Mouse (Mus musculus) limb, embryonic 15.5 days (tissue): ENCODE measurements around the gene Cd9. TPM values are rescaled to one million over a fixed set of nuclear protein-coding genes. Genes with fewer than 3 reads are reported as not detected.

Experiments
- ATAC-seq: fragments of 200-750 bp; cut with Nextera tagmentation; 2 replicates; pipeline ENCODE4 v1.8.0; 2017; ENCODE audit warnings: low read depth, moderate TSS enrichment; ENCODE audit not compliant: insufficient number of reproducible peaks, low FRiP score, low TSS enrichment
- H3K27ac ChIP-seq: fragments of 300-500 bp; sonication (generic); 2 replicates; pipeline ENCODE4 v1.5.1; 2015; ENCODE audit warnings: moderate library complexity, mild to moderate bottlenecking, inconsistent platforms
- H3K27me3 ChIP-seq: fragments of 300-500 bp; sonication (generic); 2 replicates; pipeline ENCODE4 v1.6.1; 2015; ENCODE audit warnings: inconsistent platforms
- H3K36me3 ChIP-seq: fragments of 300-500 bp; sonication (generic); 2 replicates; pipeline ENCODE4 v1.6.1; 2015; ENCODE audit warnings: inconsistent platforms
- H3K4me1 ChIP-seq: fragments of 300-500 bp; sonication (generic); 2 replicates; pipeline ENCODE4 v1.6.1; 2015; ENCODE audit warnings: inconsistent platforms
- H3K4me2 ChIP-seq: fragments of 300-500 bp; sonication (generic); 2 replicates; pipeline ENCODE4 v1.6.1; 2015; ENCODE audit warnings: mild to moderate bottlenecking, inconsistent platforms
- H3K4me3 ChIP-seq: fragments of 300-500 bp; sonication (generic); 2 replicates; pipeline ENCODE4 v1.5.1; 2015; ENCODE audit warnings: mild to moderate bottlenecking, inconsistent platforms
- H3K9ac ChIP-seq: fragments of 300-500 bp; sonication (generic); 2 replicates; pipeline ENCODE4 v1.6.1; 2015; ENCODE audit warnings: inconsistent platforms
- H3K9me3 ChIP-seq: fragments of 300-500 bp; sonication (generic); 2 replicates; pipeline ENCODE4 v1.6.1; 2016; ENCODE audit warnings: inconsistent platforms
- WGBS: fragments of 180-500 bp; shearing (Covaris S2); methylation state at CpG from one replicate; pipeline ENCODE4 v1.1.7; 2015; 5-methylcytosine and 5-hydroxymethylcytosine counted together
- polyA plus RNA-seq: library from polyadenylated mRNA; unstranded; fragments of >200 nt; fragmentation: Nextera tagmentation; extraction: Ambion mirVana; gene quantifications from 2 replicates; pipeline ENCODE4 v1.2.1, GENCODE M21; 2015

Cd9 gene
- polyA plus RNA-seq, 1 experiment from 2014 or later = 490 TPM

DNA sequence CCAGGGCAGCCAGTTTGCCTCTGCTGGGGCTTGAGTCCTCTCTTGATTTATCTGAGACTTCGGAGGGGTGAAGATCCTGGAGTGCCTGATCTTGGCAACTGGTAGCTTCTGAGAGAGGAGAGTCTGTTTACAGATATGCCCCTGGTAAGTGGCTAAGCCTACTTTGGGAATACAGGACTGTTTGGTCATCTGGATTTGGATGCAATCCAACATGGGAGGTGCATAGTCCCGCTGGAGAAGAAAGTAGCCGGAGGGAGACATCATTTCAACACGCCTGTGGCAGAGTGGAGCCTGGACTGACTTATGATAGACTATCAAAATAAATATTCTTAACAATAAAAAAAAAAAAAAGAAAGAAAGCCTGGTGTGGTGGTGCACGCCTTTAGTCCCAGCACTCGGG lies 64.8 kb downstream of the Cd9 start:
- WGBS = 82% methylated on average over 6 of the region's 6 CpGs
- no peak overlapping the region for H3K27ac ChIP-seq

DNA sequence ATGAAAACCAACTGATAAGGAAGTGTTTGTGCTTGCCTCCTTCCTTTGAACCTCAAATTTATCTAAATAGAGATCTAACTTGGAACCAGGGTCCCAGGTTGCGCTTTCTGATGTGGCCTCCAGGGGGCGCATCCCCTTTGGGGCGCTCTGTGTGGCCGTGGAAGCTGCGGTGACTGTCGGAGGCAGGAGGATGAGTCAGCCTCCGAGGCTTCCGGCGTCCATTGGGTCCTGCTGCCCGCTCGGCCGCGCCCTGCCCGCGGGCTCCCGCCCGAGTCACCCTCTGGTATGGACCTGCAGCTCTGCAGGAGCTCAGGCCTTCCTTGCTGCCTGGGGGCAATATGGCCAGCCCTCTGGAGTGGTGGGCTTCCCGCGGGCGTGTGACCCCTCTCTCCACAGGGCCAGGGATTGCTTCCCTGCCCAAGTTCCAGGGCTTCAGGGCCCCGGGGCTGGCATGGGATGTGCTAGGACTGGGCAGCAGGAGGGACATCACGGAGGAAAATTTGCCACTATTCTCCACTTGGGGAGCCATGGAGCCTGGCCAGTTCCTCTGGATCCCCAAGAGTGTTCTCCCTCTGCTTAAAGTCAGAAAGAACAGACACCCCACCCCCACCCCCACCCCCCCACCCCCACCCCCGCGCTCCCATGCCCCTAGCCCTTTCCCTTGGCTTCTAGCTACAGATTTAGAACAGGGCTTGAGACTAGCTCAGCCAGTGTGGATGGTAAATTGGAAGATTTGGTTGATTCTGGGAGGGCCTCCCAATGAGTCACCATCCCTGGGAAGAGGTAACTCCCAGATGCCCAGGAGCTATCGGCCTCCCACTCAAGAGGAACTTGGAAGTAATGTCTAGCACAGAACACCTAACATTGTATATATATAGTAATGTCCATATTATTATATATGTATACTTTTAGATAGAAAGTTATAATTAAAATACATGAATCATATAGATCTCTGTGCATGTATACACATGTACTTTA lies 67.9 kb downstream of the Cd9 start:
- H3K9ac ChIP-seq = 0 out of 2 replicates have a peak overlapping the region, but pooled peaks have one; percentile 37
- H3K4me1 ChIP-seq = peaks cover 59% of the 10 kb centered on the region
- WGBS = 1% methylated on average over 25 of the region's 25 CpGs
- no peaks in the 10 kb centered on the region for H3K27me3 ChIP-seq
- H3K4me3 ChIP-seq = peak overlapping the region; percentile 44
- H3K27ac ChIP-seq = peak overlapping the region; percentile 84
- ATAC-seq = no peak; the same call in 1 of the 2 replicates
- peak overlapping the region; percentile 90 for H3K4me2 ChIP-seq
- no peaks in the 10 kb centered on the region for H3K36me3 ChIP-seq
- H3K9me3 ChIP-seq = no peaks in the 10 kb centered on the region

More for the DNA sequence above, 64.8 kb downstream of the Cd9 start:
- no peaks in the 10 kb centered on the region for H3K36me3 ChIP-seq
- no peak for ATAC-seq
- H3K4me3 ChIP-seq = no peak overlapping the region
- no peak overlapping the region for H3K4me2 ChIP-seq
- peaks cover 40% of the 10 kb centered on the region for H3K4me1 ChIP-seq
- no peak overlapping the region for H3K9ac ChIP-seq
- no peaks in the 10 kb centered on the region for H3K27me3 ChIP-seq
- no peaks in the 10 kb centered on the region for H3K9me3 ChIP-seq

DNA sequence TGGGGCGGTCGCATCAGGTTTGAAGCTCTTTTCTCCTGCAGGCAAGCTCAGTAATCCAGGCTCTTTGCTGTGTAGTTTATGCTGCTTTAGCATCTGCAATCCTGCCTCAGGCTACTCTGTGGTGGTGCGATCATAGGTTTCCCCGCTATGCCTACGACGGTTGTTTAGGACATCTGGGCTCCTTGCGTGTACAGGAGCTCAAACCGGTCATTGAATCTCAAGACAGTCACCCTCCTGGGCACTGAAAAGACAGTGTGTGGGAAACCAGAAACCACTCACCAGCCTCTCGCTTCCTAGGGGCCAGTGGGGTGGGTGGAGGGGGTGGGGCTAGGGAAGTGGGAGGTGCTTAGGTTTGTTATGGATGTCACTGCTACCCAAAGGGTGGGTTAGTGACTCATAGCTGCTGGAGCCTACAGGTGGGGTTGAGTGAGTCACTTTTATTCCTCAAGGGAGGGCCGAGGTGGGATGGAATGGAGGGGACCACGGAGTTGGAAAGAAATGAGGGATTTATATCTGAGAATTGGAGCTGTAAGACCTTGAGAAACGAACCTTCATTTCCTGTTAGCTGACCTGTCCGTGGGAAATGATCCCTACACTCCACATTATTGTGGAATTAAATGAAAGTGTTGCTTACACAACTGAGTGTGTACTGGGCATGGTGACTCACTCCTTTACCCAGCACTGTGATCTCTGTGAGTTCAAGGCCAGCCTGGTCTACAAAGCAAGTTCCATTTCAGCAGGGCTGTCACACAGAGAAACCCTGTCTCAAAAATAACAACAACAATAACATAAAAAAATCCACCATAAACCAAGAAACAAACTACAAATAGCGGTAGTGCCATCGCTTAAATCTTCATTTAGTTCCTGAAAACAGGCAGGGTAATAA lies 69.1 kb downstream of the Cd9 start:
- ATAC-seq = no peak
- Histone ChIP-seq H3K4me2 (0 out of 2 replicates have a peak overlapping the region, but pooled peaks have one; percentile 10), H3K36me3 (no peaks in the 10 kb centered on the region), H3K27ac (peak overlapping the region; percentile 87; the same call in 1 of the 2 replicates), H3K27me3 (no peaks in the 10 kb centered on the region), H3K4me1 (peaks cover 56% of the 10 kb centered on the region), H3K4me3 (no peak overlapping the region), H3K9me3 (no peaks in the 10 kb centered on the region), H3K9ac (no peak overlapping the region)
- WGBS = 52% methylated on average over 15 of the region's 15 CpGs

DNA sequence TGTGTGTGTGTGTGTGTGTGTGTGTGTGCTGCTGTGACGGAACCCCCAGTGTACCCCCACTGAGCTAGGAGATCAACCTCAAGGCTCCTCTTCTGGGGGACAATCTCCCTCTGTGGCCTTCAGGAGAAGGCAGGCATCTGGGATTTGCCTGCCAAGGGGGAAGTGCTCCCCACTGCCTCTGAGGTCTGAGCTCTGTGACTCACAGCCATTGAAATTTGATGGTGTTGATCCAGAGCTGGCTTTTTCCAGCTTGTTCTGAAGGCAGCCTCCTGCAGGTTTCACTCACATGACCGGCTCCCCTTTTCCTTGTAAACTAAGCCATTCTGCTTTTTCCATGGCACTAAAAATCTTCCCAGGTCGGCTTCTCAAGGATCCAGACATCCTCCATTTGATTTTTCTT lies 70.4 kb downstream of the Cd9 start:
- 20% methylated on average over 3 of the region's 3 CpGs for WGBS
- Histone ChIP-seq H3K36me3 (no peaks in the 10 kb centered on the region), H3K4me1 (peaks cover 55% of the 10 kb centered on the region), H3K4me3 (no peak overlapping the region), H3K9ac (no peak overlapping the region), H3K9me3 (no peaks in the 10 kb centered on the region), H3K4me2 (no peak overlapping the region), H3K27ac (peak overlapping the region; percentile 87), H3K27me3 (no peaks in the 10 kb centered on the region)
- ATAC-seq = peak; percentile 26; the same call in 1 of the 2 replicates

DNA sequence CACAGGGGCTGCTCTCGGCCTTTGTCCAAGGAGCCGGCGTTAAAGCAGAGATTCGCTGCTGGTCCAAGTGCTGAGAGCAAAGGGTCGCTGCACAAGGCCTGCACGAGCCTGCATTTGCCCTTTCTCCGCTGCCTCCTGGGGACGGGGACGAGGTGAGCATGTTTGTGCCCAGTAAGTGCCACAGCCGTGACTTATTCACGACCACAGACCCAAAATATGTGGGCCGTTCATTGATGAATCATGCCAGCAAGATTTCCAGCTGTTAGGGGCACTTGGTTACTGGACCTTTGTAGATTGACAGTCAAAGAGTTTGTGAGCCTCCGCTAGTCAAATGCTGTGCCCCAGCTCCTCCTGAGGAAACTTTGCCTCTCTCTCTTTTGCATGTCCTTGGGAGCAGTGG lies 71.1 kb downstream of the Cd9 start:
- no peak for ATAC-seq
- no peak overlapping the region for H3K9ac ChIP-seq
- peaks cover 55% of the 10 kb centered on the region for H3K4me1 ChIP-seq
- peak overlapping the region; percentile 37; the same call in 1 of the 2 replicates for H3K4me2 ChIP-seq
- peak overlapping the region; percentile 87 for H3K27ac ChIP-seq
- H3K4me3 ChIP-seq = no peak overlapping the region
- H3K27me3 ChIP-seq = no peaks in the 10 kb centered on the region
- H3K9me3 ChIP-seq = no peaks in the 10 kb centered on the region
- no peaks in the 10 kb centered on the region for H3K36me3 ChIP-seq
- WGBS = 56% methylated on average over 13 of the region's 13 CpGs

DNA sequence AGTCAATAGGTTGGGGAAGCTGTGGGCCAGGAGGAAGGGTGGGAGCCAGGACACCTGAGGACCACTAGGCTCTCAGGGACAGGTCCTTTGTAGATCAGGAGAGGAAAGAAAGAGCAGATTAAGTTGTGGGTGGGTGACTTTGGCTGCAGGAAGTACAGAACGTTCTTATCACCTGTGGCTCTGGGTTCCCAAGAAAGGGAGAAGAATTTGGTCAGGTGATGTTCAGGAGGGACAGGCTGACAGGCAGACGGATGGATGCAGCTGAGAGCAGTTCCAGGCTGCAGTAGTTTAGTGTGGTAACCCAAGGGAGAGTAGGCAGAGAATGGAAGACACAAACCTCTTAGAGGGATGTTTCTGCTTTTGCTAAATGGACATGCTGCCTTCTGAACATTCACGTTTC lies 71.5 kb downstream of the Cd9 start:
- Histone ChIP-seq H3K4me1 (peaks cover 55% of the 10 kb centered on the region), H3K4me3 (no peak overlapping the region), H3K27me3 (peaks cover under 1% of the 10 kb centered on the region; the same call in 1 of the 2 replicates), H3K27ac (peak overlapping the region; percentile 87), H3K9me3 (no peaks in the 10 kb centered on the region), H3K36me3 (no peaks in the 10 kb centered on the region), H3K4me2 (peak overlapping the region; percentile 37), H3K9ac (no peak overlapping the region)
- 46% methylated on average over 3 of the region's 3 CpGs for WGBS
- ATAC-seq = no peak

DNA sequence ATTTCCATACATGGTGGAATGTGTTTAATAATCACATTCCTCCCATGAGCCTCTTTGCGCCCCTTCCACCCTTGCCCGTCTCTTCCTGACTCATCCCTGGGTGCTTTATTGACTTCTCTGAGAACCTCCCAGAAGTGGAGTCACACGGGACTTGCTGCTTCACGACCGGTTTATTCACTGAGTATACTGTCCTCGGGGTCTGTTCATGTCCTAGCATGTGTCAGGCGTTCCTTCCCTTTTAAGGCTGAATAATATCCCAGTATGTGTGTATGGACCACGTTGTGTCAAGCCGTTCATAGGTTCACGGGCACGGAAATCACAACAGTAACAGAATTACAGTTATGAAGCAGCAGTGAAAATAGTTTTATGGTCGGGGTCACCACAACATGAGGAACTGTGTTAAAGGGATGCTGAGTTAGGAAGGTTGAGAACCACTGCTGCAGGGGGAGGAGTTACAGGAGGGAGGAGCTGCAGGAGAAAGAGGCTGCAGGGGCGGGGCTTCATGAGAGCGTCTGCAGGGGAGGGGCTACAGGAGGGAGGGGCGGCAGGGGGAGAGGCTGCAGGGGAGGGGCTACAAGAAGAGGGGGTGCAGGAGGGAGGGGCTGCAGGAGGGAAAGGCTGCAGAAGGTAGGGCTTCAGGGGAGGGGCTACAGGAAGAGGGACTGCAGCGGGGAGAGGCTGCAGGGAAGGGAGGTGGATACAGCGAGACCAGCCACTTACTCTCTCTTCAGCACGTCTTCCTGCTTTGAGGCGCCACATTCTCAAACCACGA lies 72.4 kb downstream of the Cd9 start:
- WGBS = 17% methylated on average over 19 of the region's 20 CpGs
- peaks cover 50% of the 10 kb centered on the region for H3K4me1 ChIP-seq
- peaks cover 5% of the 10 kb centered on the region; the same call in 1 of the 2 replicates for H3K27me3 ChIP-seq
- ATAC-seq = peak; percentile 43; the same call in 1 of the 2 replicates
- no peaks in the 10 kb centered on the region for H3K9me3 ChIP-seq
- no peak overlapping the region for H3K9ac ChIP-seq
- H3K4me3 ChIP-seq = no peak overlapping the region; the same call in 1 of the 2 replicates
- peak overlapping the region; percentile 37 for H3K4me2 ChIP-seq
- H3K27ac ChIP-seq = peak overlapping the region; percentile 87
- no peaks in the 10 kb centered on the region for H3K36me3 ChIP-seq

DNA sequence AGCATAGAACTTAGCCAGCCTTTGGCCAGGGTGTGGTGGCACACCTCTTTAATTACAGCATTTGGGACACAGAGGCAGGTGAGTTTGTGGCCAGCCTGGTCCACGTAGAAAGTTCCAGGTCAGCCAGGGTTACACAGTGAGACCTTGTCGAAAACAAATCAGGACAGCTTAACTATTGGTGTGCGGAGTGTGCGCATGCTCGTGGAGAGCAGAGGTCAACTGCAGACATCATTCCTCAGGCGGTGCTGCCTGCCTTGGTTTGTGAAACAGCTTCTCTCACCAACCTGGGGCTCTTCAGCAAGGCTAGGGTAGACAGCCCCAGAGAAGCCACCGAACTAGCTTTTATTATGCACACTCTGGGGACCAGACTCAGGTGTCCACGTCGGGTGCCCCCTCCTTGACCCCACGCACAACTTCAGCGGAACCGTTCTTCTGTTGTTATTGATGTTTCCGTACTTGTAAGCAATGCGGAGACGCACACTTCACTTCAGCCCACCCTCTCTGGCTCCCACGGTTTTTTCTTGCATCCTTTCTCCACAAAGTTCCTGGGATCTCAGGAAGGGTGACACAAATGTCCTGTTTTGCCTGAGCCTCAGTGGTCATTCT lies 74.0 kb downstream of the Cd9 start:
- peaks cover 41% of the 10 kb centered on the region for H3K4me1 ChIP-seq
- no peak for ATAC-seq
- H3K36me3 ChIP-seq = no peaks in the 10 kb centered on the region
- no peak overlapping the region for H3K9ac ChIP-seq
- peaks cover 5% of the 10 kb centered on the region; the same call in 1 of the 2 replicates for H3K27me3 ChIP-seq
- H3K9me3 ChIP-seq = no peaks in the 10 kb centered on the region
- H3K4me2 ChIP-seq = no peak overlapping the region
- H3K27ac ChIP-seq = no peak overlapping the region
- H3K4me3 ChIP-seq = no peak overlapping the region
- WGBS = 69% methylated on average over 16 of the region's 16 CpGs

DNA sequence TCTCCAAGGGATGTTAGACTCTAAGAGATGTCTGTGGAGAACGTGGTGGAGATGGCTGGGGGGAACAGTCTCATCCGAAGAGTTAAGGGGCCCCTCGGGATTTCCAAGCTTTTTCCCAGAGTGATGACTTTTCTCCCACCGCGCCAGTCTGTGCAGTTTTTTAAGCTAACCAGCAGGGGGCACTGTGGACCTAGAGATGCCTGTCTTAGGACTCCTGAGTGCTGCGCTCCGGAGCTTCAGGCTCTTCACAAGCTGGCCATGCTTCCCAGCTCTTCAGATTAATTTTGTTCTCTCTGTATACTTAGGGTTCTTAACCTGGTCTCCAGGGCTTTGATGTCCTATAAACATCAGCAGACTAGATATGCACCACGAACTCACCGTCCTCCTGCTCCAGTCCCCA lies 75.8 kb downstream of the Cd9 start:
- Histone ChIP-seq H3K36me3 (no peaks in the 10 kb centered on the region), H3K4me1 (peaks cover 23% of the 10 kb centered on the region), H3K4me3 (no peak overlapping the region), H3K9ac (no peak overlapping the region), H3K27ac (no peak overlapping the region), H3K9me3 (no peaks in the 10 kb centered on the region), H3K27me3 (peaks cover 5% of the 10 kb centered on the region; the same call in 1 of the 2 replicates), H3K4me2 (no peak overlapping the region)
- no peak for ATAC-seq
- WGBS = 9% methylated on average over 9 of the region's 9 CpGs

DNA sequence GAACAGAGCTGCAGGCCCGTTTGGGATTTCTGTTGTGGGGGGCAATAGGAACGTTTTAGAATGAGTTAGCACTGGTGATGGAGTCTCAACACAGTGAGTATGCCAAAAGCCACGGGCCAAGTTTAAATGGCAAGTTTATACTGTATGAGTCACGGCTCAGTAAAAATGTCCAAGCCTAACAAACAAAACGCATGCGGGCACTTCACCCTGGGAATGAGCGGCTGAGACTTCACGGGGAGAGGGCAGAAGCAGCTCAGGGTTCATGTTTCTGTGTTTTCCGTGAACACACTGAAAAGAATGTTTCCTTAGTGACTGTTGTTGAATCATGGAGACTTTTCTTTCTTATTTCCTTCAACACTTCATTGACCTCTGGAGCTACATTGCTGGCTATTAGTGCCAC lies 81.3 kb downstream of the Cd9 start:
- 59% methylated on average over 9 of the region's 9 CpGs for WGBS
- ATAC-seq = no peak
- Histone ChIP-seq H3K9ac (no peak overlapping the region), H3K36me3 (no peaks in the 10 kb centered on the region), H3K27me3 (peaks cover 5% of the 10 kb centered on the region; the same call in 1 of the 2 replicates), H3K4me3 (no peak overlapping the region), H3K4me1 (peaks cover 3% of the 10 kb centered on the region), H3K4me2 (no peak overlapping the region), H3K9me3 (no peaks in the 10 kb centered on the region), H3K27ac (no peak overlapping the region)

DNA sequence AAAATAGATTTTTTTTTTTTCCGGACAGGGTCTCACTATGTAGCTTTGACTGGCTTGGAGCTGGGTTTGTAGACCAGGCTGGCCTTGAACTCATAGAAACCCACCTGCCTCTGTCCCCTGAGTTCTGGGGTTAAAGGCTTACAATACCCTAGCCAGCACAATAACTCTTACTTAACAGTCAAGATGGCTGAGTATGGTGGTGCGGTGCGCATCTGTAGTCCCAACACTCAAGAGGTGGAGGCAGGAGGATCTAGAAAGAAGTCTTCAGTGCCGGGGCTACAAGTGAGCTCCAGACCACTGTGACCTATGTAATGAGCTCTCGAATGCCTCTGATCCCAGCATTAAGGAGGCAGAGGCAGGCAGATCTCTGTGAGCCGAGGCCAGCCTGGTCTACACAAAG lies 82.9 kb downstream of the Cd9 start:
- no peak for ATAC-seq
- Histone ChIP-seq H3K9me3 (no peaks in the 10 kb centered on the region), H3K36me3 (no peaks in the 10 kb centered on the region), H3K9ac (no peak overlapping the region), H3K4me1 (peaks cover 3% of the 10 kb centered on the region), H3K4me3 (no peak overlapping the region), H3K27ac (no peak overlapping the region), H3K27me3 (no peaks in the 10 kb centered on the region), H3K4me2 (no peak overlapping the region)
- whole genome bisulfite sequencing = 90% methylated on average over 6 of the region's 6 CpGs
